Mouse (Mus musculus) thymus, postnatal 10 days (tissue): ENCODE results near the gene Gm28551.

ENCODE experiments used
- DNase-seq, 2 experiments: peaks; one replicate each; pipeline ENCODE4 v3.0.0; 2021; ENCODE audit warnings: low spot score in 2 of 2

Gm28551 gene

DNA sequence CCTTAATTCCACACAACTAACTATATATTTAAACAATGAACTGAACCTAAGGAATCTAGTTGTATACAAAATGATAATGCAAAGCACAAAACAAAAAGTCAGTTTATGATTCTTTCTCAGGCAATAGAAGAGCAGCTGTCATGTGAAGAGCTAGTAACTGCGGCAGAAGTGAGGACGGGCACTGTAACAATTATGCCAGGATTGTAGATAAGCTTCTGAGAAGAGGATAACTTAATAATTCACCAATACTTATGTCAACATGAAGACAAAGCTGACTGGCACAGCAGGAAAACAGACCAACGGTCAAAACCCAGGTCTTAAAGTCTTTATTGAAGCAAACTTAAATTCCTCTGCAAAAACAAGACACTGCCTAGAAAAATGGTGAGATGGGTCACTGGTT is 61.3 kb downstream of the Gm28551 start:
- DNase-seq = no peak
